Mouse (Mus musculus) kidney, postnatal 0 days (tissue): ENCODE data around the gene Gm3409. TPM values are rescaled to one million over a fixed set of nuclear protein-coding genes. Genes with fewer than 3 reads are reported as not detected.
A peak's percentile ranks its signal among the peaks of the same experiment; 100 is the strongest.
"Not testable (repeated sequence)": the region's sequence is repeated elsewhere in the genome, so short reads cannot be mapped to it uniquely, and the experiment has no call there.

Source experiments
- ATAC-seq: fragments of 200-750 bp; cut with Nextera tagmentation; replicated peaks from 2 replicates; pipeline ENCODE4 v1.8.0; 2017; ENCODE audit warnings: low read depth, moderate number of reproducible peaks, moderate TSS enrichment, moderate library complexity; ENCODE audit not compliant: low FRiP score
- DNase-seq: peaks from one replicate; pipeline ENCODE4 v3.0.0-alpha.2; 2016; ENCODE audit warnings: low spot score
- H3K27ac ChIP-seq: fragments of 300-500 bp; sonication (generic); 2 replicates; pipeline ENCODE4 v1.5.1; 2014; ENCODE audit warnings: mild to moderate bottlenecking
- H3K27me3 ChIP-seq: fragments of 300-500 bp; sonication (generic); 2 replicates; pipeline ENCODE4 v1.6.1; 2014; ENCODE audit warnings: low read length, mixed read lengths; ENCODE audit not compliant: insufficient read depth
- H3K36me3 ChIP-seq: fragments of 300-500 bp; sonication (generic); 2 replicates; pipeline ENCODE4 v1.6.1; 2014; ENCODE audit warnings: low read length, mixed read lengths; ENCODE audit not compliant: insufficient read depth
- H3K4me1 ChIP-seq: fragments of 300-500 bp; sonication (generic); replicated peaks from 2 replicates; pipeline ENCODE4 v1.6.1; 2014; ENCODE audit warnings: antibody characterized with exemption, low read length, mixed read lengths; ENCODE audit not compliant: insufficient read depth
- H3K4me2 ChIP-seq: fragments of 300-500 bp; sonication (generic); 2 replicates; pipeline ENCODE4 v1.6.1; 2014; ENCODE audit warnings: mild to moderate bottlenecking, low read length, moderate library complexity, mixed read lengths
- H3K4me3 ChIP-seq: fragments of 300-500 bp; sonication (generic); replicated peaks from 2 replicates; pipeline ENCODE4 v1.5.1; 2014; ENCODE audit warnings: low read depth, low read length
- H3K9ac ChIP-seq: fragments of 300-500 bp; sonication (generic); 2 replicates; pipeline ENCODE4 v1.6.1; 2014; ENCODE audit warnings: low read depth, low read length
- H3K9me3 ChIP-seq: fragments of 300-500 bp; sonication (generic); replicated peaks from 2 replicates; pipeline ENCODE4 v1.6.1; 2016; ENCODE audit warnings: low read length, inconsistent platforms, mixed read lengths
- CTCF ChIP-seq: IDR thresholded peaks from 2 replicates; pipeline ENCODE4 v1.5.1; 2016; ENCODE audit warnings: antibody characterized with exemption, low read depth, mild to moderate bottlenecking, moderate library complexity
- WGBS: fragments of 180-500 bp; shearing (Covaris S2); extraction: QIAGEN DNeasy Blood & Tissue Kit; methylation state at CpG from one replicate; pipeline ENCODE4 v1.1.7; 2014; 5-methylcytosine and 5-hydroxymethylcytosine counted together
- polyA plus RNA-seq: library from polyadenylated mRNA; unstranded; fragments of >200 nt; fragmentation: Nextera tagmentation; extraction: Ambion mirVana; gene quantifications from 2 replicates; pipeline ENCODE4 v1.2.1, GENCODE M21; 2015

Gene Gm3409
- polyA plus RNA-seq, 1 experiment from 2014 or later = not detected

DNA sequence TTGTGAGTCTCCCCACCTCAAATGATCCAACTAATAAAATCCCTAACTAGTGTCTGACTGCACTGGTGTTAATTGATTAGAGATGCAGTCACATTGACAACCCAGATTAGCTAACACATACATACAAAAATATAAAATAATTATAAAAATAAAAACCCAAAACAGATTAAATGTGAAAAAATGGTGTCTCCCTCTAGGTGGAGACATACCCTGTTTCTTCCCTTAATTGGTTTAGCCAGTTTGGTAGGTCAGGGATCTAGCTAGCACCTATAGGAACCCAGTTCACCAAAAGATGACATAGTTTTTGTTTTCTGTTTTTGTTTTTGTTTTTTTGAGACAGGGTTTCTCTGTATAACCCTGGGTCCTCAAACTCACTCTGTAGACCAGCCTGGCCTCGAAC is 26.8 kb downstream of the Gm3409 start:
- no peak for TF ChIP-seq CTCF
- H3K27me3 ChIP-seq = no peaks in the 10 kb centered on the region
- H3K9me3 ChIP-seq = no peaks in the 10 kb centered on the region
- H3K4me1 ChIP-seq = no peaks in the 10 kb centered on the region
- H3K27ac ChIP-seq = no peak overlapping the region
- DNase-seq (no peak), ATAC-seq (no peak)
- WGBS = 80% methylated on average over 1 of the region's 1 CpGs
- no peak overlapping the region for H3K4me3 ChIP-seq
- no peaks in the 10 kb centered on the region for H3K36me3 ChIP-seq
- no peak overlapping the region for H3K4me2 ChIP-seq
- H3K9ac ChIP-seq = no peak overlapping the region

DNA sequence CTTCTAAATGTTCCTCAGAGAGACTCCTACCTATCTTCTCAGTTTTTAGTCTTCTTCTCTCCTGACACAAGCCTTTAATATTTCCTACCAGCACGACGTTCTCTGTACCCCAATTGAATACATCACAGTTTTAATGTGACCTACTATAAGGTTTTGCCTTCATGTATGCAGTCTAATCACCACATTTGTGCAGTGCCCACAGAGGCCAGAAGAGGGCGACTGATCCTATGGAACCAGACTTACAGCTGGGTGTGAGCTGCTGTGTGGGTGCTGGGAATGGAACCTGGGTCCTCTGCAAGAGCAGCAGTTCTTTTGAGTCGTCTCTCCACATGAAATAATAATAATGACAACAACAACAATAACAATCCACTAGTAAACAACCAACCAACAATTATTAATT is 29.6 kb downstream of the Gm3409 start:
- ATAC-seq = no peak
- 69% methylated on average over 4 of the region's 4 CpGs for WGBS
- Histone ChIP-seq H3K9me3 (no peaks in the 10 kb centered on the region), H3K4me2 (no peak overlapping the region), H3K36me3 (no peaks in the 10 kb centered on the region), H3K4me1 (no peaks in the 10 kb centered on the region), H3K27ac (no peak overlapping the region), H3K27me3 (no peaks in the 10 kb centered on the region), H3K9ac (no peak overlapping the region), H3K4me3 (no peak overlapping the region)
- DNase-seq = no peak
- peak; percentile 48 for TF ChIP-seq CTCF

- H3K9me3 ChIP-seq, H3K4me2 ChIP-seq, H3K9ac ChIP-seq, H3K27ac ChIP-seq, ATAC-seq, H3K27me3 ChIP-seq, H3K4me1 ChIP-seq, H3K36me3 ChIP-seq, H3K4me3 ChIP-seq: not testable (repeated sequence)
- DNase-seq = peak; percentile 35
- WGBS = 77% methylated on average over 6 of the region's 6 CpGs
These were observed 32.7 kb downstream of the Gm3409 start for GRCm38 (mm10) chr5:146570179-146570578.

GRCm38 (mm10) chr5:146571830-146572734 is 34.6 kb downstream of the Gm3409 start:
- not testable (repeated sequence) for H3K9ac ChIP-seq, ATAC-seq, H3K27me3 ChIP-seq, H3K4me1 ChIP-seq, DNase-seq, H3K36me3 ChIP-seq, H3K4me3 ChIP-seq, H3K4me2 ChIP-seq, H3K27ac ChIP-seq, H3K9me3 ChIP-seq
- WGBS = 52% methylated on average over 6 of the region's 6 CpGs

GRCm38 (mm10) chr5:146572735-146573042 is 35.2 kb downstream of the Gm3409 start:
- not testable (repeated sequence) for H3K4me1 ChIP-seq, DNase-seq, H3K9me3 ChIP-seq, H3K27me3 ChIP-seq, H3K4me2 ChIP-seq, H3K4me3 ChIP-seq, ATAC-seq, H3K36me3 ChIP-seq, H3K9ac ChIP-seq, H3K27ac ChIP-seq
- WGBS = 97% methylated on average over 4 of the region's 4 CpGs

DNA sequence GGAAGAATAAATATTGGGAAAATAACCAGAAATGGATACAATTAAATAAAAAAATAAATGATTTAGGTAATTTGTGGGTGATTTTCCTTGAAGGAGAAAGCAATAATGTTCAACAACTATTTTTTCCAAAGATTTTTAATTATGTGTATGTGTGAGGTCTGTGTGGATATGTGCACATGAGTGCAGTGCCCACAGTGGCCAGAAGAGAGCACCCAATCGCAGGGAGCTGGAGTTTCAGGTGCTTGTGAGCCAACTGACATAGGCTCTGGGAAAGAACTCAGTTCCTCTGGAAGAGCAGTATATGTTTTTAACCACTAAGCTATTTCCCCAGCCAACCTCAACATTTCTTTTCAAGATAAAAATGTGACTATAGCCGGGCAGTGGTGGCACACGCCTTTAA is 39.2 kb downstream of the Gm3409 start:
- WGBS = 86% methylated on average over 3 of the region's 3 CpGs

DNA sequence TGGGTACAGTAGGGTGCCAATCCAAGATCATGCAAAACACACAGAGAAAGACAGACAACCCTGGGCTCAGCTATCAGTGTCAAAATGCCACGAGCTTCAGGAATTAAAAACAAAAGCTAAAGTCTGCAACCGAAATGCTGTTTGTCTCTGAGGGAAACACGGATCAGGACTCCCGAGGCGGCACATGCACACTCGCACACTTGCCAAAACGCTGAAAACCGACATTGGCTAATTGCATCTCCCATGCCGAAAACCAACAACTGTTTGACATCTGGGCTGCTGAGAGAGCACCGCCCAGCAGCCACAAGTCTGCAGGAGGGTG is 46.7 kb downstream of the Gm3409 start:
- H3K4me2 ChIP-seq = peak overlapping the region; percentile 85
- H3K4me3 ChIP-seq = peak overlapping the region; percentile 44
- DNase-seq = no peak
- H3K36me3 ChIP-seq = no peaks in the 10 kb centered on the region
- no peaks in the 10 kb centered on the region for H3K9me3 ChIP-seq
- WGBS = 3% methylated on average over 10 of the region's 10 CpGs
- H3K9ac ChIP-seq = no peak overlapping the region
- TF ChIP-seq CTCF = no peak
- no peak overlapping the region for H3K27ac ChIP-seq
- H3K27me3 ChIP-seq = peaks cover 19% of the 10 kb centered on the region
- no peaks in the 10 kb centered on the region for H3K4me1 ChIP-seq
- no peak for ATAC-seq

More for the DNA sequence above, 39.2 kb downstream of the Gm3409 start:
- Histone ChIP-seq H3K36me3 (no peaks in the 10 kb centered on the region), H3K9ac (no peak overlapping the region), H3K27me3 (no peaks in the 10 kb centered on the region), H3K4me2 (no peak overlapping the region), H3K4me1 (no peaks in the 10 kb centered on the region), H3K4me3 (no peak overlapping the region), H3K9me3 (no peaks in the 10 kb centered on the region), H3K27ac (no peak overlapping the region)
- DNase-seq = no peak
- no peak for TF ChIP-seq CTCF
- no peak for ATAC-seq
